Mouse (Mus musculus) embryonic facial prominence, embryonic 11.5 days (tissue): ENCODE measurements around the gene Rpl31. TPM values are rescaled to one million over a fixed set of nuclear protein-coding genes. Genes with fewer than 3 reads are reported as not detected.

Experiments used
- ATAC-seq: fragments of 200-750 bp; cut with Nextera tagmentation; replicated peaks from 2 replicates; pipeline ENCODE4 v1.8.0; 2017; ENCODE audit warnings: low read depth; ENCODE audit not compliant: insufficient number of reproducible peaks, low FRiP score, low TSS enrichment
- DNase-seq: peaks from one replicate; pipeline ENCODE4 v3.0.0-alpha.2; 2015; ENCODE audit warnings: low spot score
- H3K27ac ChIP-seq: fragments of 300-500 bp; sonication (generic); replicated peaks from 2 replicates; pipeline ENCODE4 v1.5.1; 2014; ENCODE audit warnings: mild to moderate bottlenecking, low read depth, low read length, control low read depth
- H3K27me3 ChIP-seq: fragments of 300-500 bp; sonication (generic); 2 replicates; pipeline ENCODE4 v1.6.1; 2014; ENCODE audit warnings: mild to moderate bottlenecking, low read length, moderate library complexity, mixed read lengths; ENCODE audit not compliant: control insufficient read depth, insufficient read depth
- H3K36me3 ChIP-seq: fragments of 300-500 bp; sonication (generic); replicated peaks from 2 replicates; pipeline ENCODE4 v1.6.1; 2014; ENCODE audit warnings: low read depth, mild to moderate bottlenecking, low read length, moderate library complexity, mixed read lengths; ENCODE audit not compliant: control insufficient read depth, insufficient read depth
- H3K4me1 ChIP-seq: fragments of 300-500 bp; sonication (generic); 2 replicates; pipeline ENCODE4 v1.6.1; 2014; ENCODE audit warnings: low read length, mixed read lengths; ENCODE audit not compliant: control insufficient read depth, insufficient read depth
- H3K4me2 ChIP-seq: fragments of 300-500 bp; sonication (generic); 2 replicates; pipeline ENCODE4 v1.6.1; 2014; ENCODE audit warnings: low read depth, mild to moderate bottlenecking, control low read depth, low read length, moderate library complexity
- H3K4me3 ChIP-seq: fragments of 300-500 bp; sonication (generic); 2 replicates; pipeline ENCODE4 v1.5.1; 2014; ENCODE audit warnings: low read depth, low read length, control low read depth
- H3K9ac ChIP-seq: fragments of 300-500 bp; sonication (generic); replicated peaks from 2 replicates; pipeline ENCODE4 v1.6.1; 2014; ENCODE audit warnings: mild to moderate bottlenecking, control low read depth, low read length
- H3K9me3 ChIP-seq: fragments of 300-500 bp; sonication (generic); replicated peaks from 2 replicates; pipeline ENCODE4 v1.6.1; 2016; ENCODE audit warnings: mild to moderate bottlenecking, low read length, inconsistent platforms, mixed read lengths; ENCODE audit not compliant: control insufficient read depth
- WGBS: fragments of 180-500 bp; shearing (Covaris S2); extraction: QIAGEN DNeasy Blood & Tissue Kit; methylation state at CpG from one replicate; pipeline ENCODE4 v1.1.7; 2014; 5-methylcytosine and 5-hydroxymethylcytosine counted together
- polyA plus RNA-seq: library from polyadenylated mRNA; unstranded; fragments of >200 nt; fragmentation: Nextera tagmentation; extraction: Ambion mirVana; gene quantifications from 2 replicates; pipeline ENCODE4 v1.2.1, GENCODE M21; 2014

Gene Rpl31
- polyA plus RNA-seq, 1 experiment from 2014 or later, result 521 TPM

DNA sequence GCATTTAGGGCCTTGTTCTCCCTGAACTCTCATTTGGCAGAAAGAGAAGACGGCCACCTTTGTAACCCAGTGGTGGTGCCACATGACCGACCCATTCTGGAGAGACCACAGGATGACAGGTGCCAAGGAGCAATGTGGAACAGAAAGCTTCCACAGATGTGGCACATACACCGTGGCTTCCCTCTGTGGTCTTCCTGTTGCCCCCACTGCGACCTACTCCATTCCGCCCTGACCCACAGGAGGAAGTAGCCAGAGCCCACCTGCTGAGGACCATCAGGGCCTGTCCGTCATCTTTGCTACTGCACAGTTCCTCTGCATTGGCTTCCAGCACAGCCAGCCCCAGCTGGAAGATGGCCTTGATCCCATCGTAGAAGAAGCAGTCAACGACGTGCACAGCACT, 13.4 kb downstream of the Rpl31 start:
- H3K4me3 ChIP-seq, result no peak overlapping the region
- ATAC-seq (no peak), DNase-seq (no peak)
- H3K27me3 ChIP-seq, result no peaks in the 10 kb centered on the region
- H3K9me3 ChIP-seq, result no peaks in the 10 kb centered on the region
- no peaks in the 10 kb centered on the region for H3K36me3 ChIP-seq
- no peak overlapping the region for H3K9ac ChIP-seq
- no peaks in the 10 kb centered on the region for H3K4me1 ChIP-seq
- H3K27ac ChIP-seq, result no peak overlapping the region
- 90% methylated on average over 9 of the region's 9 CpGs for WGBS
- H3K4me2 ChIP-seq, result no peak overlapping the region

DNA sequence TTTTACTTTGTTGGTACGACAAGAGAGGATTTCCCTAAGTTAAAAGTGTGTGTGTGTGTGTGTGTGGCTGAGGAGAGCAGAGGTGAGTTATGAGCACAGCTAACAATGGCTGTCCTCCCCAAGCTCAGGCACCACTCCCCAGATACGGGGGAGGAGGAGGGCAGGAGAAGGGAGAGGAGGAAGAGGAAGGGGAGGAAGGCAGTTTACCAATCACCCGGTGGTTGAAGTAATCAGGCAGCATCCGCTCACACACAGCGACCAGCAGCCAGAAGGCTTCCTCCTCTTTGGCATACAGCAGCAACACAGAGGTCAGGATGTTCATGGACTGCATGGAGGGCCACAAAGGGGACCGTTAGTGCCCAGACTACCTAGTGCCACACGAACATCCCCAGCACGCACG, 17.3 kb downstream of the Rpl31 start:
- Histone ChIP-seq H3K27ac (no peak overlapping the region), H3K9me3 (no peaks in the 10 kb centered on the region), H3K9ac (no peak overlapping the region), H3K4me1 (no peaks in the 10 kb centered on the region), H3K36me3 (no peaks in the 10 kb centered on the region), H3K4me3 (no peak overlapping the region), H3K27me3 (no peaks in the 10 kb centered on the region), H3K4me2 (no peak overlapping the region)
- no peak for DNase-seq
- no peak for ATAC-seq
- WGBS, result 86% methylated on average over 8 of the region's 9 CpGs

DNA sequence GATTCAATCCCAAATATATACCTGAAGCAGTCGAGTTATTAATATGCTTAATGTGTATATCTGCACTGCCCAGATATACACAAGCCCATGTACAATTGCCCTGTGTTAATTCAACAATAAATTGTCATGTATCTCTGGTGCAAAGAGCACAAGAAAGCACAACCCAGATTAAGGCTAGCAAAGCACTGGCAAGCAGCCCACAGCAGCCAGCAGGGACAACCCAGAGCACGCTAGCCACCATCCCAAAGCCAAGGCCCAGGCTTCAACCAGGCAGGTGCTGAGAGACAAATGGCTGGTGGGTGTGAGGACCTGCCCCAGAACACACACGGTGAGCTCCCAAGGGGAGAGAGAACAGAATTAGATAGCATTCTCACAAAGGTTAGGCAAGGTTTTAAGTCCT, 18.8 kb downstream of the Rpl31 start:
- H3K4me3 ChIP-seq, result no peak overlapping the region
- H3K4me1 ChIP-seq, result no peaks in the 10 kb centered on the region
- no peak overlapping the region for H3K9ac ChIP-seq
- no peak overlapping the region for H3K4me2 ChIP-seq
- 76% methylated on average over 3 of the region's 3 CpGs for WGBS
- no peaks in the 10 kb centered on the region for H3K36me3 ChIP-seq
- ATAC-seq (no peak), DNase-seq (no peak)
- H3K9me3 ChIP-seq, result no peaks in the 10 kb centered on the region
- H3K27ac ChIP-seq, result no peak overlapping the region
- no peaks in the 10 kb centered on the region for H3K27me3 ChIP-seq

DNA sequence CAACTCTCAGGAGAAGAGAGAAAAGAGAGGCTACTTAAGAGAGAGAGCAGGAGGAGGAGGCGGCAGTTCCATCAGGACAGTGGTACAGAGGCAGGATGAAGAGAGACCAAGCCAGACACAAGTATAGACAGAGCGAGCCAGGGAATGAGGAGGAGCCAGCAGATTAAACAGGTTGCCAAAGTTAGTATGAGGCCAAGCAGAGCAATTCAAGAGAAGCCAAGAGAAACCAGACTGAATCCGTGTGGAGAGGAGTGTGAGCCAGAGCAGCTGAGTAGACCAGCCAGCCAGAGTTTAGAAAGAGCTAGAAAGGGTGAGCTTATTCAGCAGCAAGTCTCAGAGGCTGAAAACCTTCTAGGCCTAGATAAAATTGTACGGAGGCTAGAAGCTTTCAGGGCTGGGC, 19.9 kb downstream of the Rpl31 start:
- Histone ChIP-seq H3K27me3 (no peaks in the 10 kb centered on the region), H3K27ac (no peak overlapping the region), H3K9ac (no peak overlapping the region), H3K4me2 (no peak overlapping the region), H3K4me3 (no peak overlapping the region), H3K36me3 (no peaks in the 10 kb centered on the region), H3K9me3 (no peaks in the 10 kb centered on the region), H3K4me1 (no peaks in the 10 kb centered on the region)
- no peak for DNase-seq
- no peak for ATAC-seq
- WGBS, result 87% methylated on average over 4 of the region's 4 CpGs

DNA sequence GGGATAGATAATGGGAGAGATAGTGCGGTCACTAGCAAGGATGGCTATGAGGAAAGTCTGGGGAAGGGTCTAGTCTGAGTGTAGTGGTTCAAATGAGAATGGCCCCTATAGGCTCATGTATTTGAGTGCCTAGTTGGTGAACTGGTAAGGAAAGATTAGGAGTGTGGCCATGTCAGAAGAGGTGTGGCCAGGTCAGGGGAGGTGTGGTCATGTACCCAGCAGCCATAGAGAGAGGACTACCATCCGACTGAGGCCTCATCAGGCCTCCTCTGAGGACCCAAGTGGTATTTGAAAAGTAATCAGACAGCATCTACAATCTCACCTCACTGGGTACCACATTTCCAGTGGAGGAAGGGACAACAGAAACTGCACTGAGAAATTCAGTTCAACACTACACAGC, 20.5 kb downstream of the Rpl31 start:
- H3K9ac ChIP-seq, result no peak overlapping the region
- DNase-seq (no peak), ATAC-seq (no peak)
- WGBS, result 80% methylated on average over 2 of the region's 2 CpGs
- no peak overlapping the region for H3K4me2 ChIP-seq
- no peak overlapping the region for H3K27ac ChIP-seq
- no peaks in the 10 kb centered on the region for H3K36me3 ChIP-seq
- no peak overlapping the region for H3K4me3 ChIP-seq
- H3K4me1 ChIP-seq, result no peaks in the 10 kb centered on the region
- H3K9me3 ChIP-seq, result no peaks in the 10 kb centered on the region
- H3K27me3 ChIP-seq, result no peaks in the 10 kb centered on the region

DNA sequence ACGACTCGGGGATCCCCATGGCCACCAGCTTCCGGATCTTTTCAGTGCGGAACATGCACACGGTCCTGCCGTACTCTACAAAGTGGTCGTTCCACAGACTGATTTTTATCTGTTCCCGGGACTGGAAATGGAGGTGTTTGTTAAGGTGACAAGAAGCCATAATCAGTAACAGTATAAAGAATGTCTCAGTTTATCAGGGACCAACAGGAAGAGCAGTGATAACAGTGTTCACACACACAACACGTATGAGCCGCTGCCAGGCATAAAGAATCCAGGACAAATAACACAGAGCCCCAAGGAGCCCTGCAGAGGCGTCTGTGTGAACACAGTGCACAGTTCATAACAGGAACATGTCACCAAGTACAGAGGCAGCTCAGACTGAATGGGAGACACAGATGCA, 21.7 kb downstream of the Rpl31 start:
- Histone ChIP-seq H3K36me3 (no peaks in the 10 kb centered on the region), H3K27ac (no peak overlapping the region), H3K9me3 (no peaks in the 10 kb centered on the region), H3K9ac (no peak overlapping the region), H3K4me2 (no peak overlapping the region), H3K4me1 (no peaks in the 10 kb centered on the region), H3K27me3 (no peaks in the 10 kb centered on the region), H3K4me3 (no peak overlapping the region)
- DNase-seq, result no peak
- WGBS, result 87% methylated on average over 11 of the region's 11 CpGs
- no peak for ATAC-seq

DNA sequence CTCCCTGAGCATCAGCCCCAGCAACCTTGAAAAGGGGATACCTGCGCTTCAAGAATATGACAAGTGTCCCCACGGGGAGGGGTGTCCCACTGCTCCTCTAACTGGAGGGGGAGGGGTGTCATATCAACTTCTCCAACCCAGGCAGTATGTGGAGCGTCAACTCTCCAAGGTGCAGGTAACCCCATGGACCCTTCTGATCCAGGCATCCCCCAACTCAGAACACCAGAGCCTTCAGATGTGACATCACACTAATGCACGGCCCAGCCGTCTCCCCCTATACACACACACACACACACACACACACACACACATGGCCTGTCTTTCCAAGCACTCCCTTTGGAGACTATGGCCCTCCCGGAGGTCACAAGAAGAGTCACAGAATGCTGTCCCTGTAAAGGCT, 24.0 kb downstream of the Rpl31 start:
- Histone ChIP-seq H3K4me1 (no peaks in the 10 kb centered on the region), H3K4me2 (no peak overlapping the region), H3K9ac (no peak overlapping the region), H3K9me3 (no peaks in the 10 kb centered on the region), H3K36me3 (no peaks in the 10 kb centered on the region), H3K27me3 (no peaks in the 10 kb centered on the region), H3K4me3 (no peak overlapping the region), H3K27ac (no peak overlapping the region)
- 94% methylated on average over 6 of the region's 6 CpGs for WGBS
- no peak for ATAC-seq
- DNase-seq, result no peak

DNA sequence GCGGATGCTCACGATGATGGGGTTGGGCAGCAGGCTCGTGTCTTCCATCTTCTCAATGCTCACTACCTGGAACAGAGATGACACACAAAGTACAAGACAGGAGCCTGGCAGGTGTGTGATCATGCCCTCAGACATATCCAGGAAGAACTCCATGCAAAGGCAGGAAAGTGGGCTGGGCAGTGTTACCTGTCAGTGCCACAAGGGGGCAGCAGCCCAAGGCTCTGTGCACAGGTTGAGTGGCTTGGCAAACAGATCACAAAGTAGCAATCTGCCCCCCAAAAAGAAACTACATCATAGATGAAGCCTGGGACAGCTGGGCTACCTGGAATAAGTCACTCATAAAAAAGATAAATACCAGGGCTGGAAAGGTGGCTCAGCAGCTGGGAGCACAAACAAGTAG, 24.5 kb downstream of the Rpl31 start:
- 55% methylated on average over 3 of the region's 3 CpGs for WGBS
- peak; percentile 82 for DNase-seq
- no peaks in the 10 kb centered on the region for H3K27me3 ChIP-seq
- no peaks in the 10 kb centered on the region for H3K9me3 ChIP-seq
- H3K4me1 ChIP-seq, result no peaks in the 10 kb centered on the region
- no peaks in the 10 kb centered on the region for H3K36me3 ChIP-seq
- no peak overlapping the region for H3K4me3 ChIP-seq
- no peak overlapping the region for H3K4me2 ChIP-seq
- H3K27ac ChIP-seq, result no peak overlapping the region
- no peak overlapping the region for H3K9ac ChIP-seq
- ATAC-seq, result no peak
